Mouse (Mus musculus) right cerebral cortex, postnatal 14 days (tissue): Measurements from ENCODE around the gene Zfp940.

Source experiments
- DNase-seq: peaks from one replicate; pipeline ENCODE4 v3.0.0; 2022

The Zfp940 gene

DNA sequence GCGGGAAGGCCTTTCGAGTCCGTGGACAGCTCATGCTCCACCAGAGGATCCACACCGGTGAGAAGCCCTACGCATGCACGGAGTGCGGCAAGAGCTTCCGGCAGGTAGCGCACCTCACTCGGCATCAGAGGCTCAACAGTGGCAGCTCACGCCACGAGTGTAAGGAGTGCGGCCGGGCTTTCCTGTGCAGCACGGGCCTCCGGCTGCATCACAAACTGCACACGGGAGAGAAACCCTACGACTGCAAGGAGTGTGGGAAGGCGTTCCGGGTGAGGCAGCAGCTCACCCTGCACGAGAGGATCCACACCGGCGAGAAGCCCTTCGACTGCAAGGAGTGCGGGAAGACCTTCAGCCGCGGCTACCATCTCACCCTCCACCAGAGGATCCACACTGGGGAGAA, 60.6 kb downstream of the Zfp940 start:
- no peak for DNase-seq

DNA sequence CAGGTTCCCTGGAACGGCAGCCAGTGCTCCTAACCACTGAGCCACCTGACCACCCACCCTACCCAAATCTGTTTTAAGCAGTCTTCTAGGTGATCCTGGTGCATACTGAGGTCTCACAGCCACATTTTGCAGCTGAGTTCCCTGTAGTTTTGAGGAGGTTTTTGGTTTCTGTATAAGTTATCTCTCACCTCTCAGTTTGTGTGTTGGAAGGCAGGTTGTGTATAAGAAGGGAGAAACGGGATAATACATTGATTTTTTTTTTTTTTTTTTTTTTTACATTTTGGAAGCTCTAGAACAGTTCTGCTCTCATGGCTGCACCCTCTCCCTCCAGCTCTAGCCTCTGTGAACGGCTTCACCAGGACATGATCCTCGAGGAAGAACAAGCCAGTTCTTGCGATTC, 67.6 kb downstream of the Zfp940 start:
- no peak for DNase-seq

DNA sequence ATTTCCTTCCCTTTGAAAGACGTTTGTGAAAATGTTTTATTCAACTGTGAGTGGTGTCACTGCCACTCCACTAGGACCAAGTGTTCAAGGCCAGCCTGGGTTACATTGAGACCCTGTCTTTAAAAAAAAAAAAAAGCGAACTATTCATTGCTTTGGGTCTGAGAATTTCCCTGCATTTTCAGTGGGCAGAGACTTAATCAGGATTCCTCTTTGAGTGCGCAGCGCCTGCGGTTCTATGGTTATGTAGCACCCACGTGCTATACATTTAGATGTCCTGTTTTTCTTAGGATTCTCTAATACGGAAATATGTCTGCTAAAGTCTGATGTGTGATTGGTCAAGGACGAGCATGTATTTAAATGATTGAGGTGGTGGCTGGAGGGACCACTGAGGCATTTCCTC, 68.4 kb downstream of the Zfp940 start:
- no peak for DNase-seq

DNA sequence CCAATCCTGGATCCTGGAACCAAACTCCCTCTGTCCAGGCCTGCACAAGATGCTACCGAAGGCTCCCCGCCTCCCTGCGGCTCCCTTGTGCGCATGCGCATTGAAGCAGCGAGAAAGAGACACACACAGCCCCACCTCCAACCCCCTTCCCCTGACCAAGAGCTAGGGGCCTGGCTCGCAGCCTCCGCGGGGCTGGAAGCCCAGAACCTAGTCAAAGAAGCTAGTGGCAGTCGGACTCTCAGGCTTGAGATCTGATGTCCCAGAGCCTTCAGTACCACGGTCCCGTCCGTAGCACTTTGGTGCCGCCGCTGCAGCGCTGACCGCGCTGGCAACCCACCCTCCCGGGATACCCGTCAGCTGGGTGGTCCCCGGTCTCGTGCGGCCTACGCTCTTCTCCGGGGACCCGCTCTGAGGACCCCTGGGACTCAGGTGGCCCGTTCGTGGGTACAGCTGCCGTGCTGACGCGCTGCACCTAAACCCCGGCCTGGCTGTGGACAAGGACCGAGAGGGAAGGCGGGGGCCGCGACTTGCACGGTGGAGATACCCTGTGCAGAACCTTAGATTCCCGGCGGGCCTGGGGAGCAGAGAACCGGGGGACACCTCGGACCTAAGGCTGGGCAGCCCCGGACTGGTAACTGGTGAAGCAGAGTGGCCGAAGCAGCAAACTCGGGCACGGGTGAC, 69.5 kb downstream of the Zfp940 start, which contains the start of gene Zfp30:
Zfp30 (plus strand) TSS at position 128 of the 681 bp plus-strand sequence.
- peak; percentile 83 for DNase-seq
